Mouse (Mus musculus) Muller cell, postnatal 12 days (primary cell): ENCODE data around the gene Nrn1.
A peak's percentile ranks its signal among the peaks of the same experiment; 100 is the strongest.

Experiments
- DNase-seq: peaks from one replicate; pipeline ENCODE4 v3.0.0-alpha.2; 2015; ENCODE audit errors: inconsistent ontology term

Nrn1 gene

GRCm38 (mm10) chr13:36724533-36725470, 10.1 kb downstream of the Nrn1 start:
- DNase-seq: no peak

GRCm38 (mm10) chr13:36723726-36724300, 11.1 kb downstream of the Nrn1 start:
- DNase-seq: no peak

DNA sequence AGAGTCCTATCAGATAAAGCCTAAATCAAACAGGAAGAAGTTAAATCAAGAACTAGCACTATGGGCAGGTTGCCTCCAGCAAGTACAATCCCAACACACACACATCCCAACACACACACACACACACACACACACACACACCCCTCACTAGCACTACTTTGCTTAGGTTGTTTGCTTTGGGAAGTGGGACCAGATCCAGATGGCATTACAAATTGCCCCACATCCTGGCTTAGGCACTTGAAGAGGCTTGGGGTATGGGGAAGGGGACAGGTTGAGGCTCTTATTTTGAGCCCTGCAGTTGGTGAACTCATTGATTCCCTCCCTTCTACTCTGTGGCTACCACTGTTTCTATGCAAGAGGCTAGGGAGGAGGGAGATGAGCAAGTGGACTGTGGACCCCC, 12.6 kb downstream of the Nrn1 start:
- no peak for DNase-seq

DNA sequence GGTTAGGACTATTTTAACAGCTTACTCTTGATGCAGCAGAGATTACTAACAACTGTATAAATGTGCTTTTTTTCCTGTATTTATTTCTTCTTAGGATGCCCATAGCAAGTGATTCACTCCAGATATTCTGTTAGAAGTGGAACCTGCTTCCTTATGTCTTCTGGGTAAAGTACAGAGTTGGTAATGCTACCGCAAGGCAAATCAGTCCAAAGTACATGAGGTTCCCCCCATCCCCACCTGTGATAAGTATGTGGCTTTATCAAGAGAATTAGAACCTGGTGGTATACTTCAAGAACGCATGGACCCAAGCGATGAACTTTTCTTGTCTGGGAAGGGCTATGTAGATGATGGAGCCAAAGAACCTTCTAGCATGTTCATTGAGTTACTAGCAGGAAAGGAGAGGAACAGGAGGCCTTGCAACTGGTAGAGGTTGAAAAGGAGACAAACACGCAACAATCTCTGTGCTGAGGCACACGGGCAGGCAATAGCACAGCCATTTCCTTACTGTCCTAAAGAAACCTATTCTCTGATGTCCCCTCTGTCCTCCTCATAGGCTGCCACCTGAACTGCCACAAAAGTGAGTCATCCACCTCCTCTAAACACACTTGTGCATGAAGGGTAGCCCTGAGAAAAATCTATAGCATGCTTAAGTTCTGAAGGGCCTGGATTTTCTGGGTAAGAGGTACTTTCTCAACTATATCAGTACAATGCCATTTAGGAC, 14.5 kb downstream of the Nrn1 start:
- DNase-seq: no peak

- no peak for DNase-seq
Measured at GRCm38 (mm10) chr13:36717376-36717775, 17.6 kb downstream of the Nrn1 start.

DNA sequence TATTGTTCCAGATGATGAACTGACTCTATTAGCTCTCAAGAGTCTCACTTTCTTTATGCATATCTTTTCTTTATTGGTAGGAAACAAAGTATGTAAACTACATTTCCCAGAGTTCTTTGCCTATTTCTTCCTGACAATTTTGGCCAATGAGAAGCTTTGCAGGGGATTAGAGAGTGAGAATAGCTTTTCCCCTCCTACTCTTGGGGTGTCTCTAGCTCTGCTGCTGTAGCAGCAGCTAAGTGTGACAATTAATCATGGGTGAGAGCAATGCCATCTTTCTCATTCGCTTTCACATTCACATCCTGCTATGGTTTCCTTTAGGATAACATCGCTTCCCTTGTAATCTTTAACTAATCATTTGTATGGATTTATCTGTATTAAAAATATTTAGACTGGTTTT, 18.2 kb downstream of the Nrn1 start:
- no peak for DNase-seq

DNA sequence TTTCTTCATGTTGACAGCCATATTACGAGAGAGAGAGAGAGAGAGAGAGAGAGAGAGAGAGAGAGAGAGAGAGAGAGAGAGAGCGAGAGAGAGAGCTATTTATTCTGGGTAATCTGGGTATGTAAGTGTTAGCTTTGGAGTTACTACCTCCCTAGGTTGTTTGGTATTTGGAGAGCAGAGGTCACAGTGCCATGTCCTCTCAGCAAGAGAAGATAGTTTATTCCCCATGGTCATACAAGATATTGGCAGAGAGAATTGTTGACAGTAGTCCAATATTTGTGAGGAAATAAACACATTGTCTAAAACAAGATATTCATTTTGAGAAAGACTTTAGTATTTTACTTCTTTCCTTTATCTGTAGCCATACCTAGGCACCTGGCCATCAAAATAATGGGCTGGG, 20.8 kb downstream of the Nrn1 start:
- DNase-seq: no peak

DNA sequence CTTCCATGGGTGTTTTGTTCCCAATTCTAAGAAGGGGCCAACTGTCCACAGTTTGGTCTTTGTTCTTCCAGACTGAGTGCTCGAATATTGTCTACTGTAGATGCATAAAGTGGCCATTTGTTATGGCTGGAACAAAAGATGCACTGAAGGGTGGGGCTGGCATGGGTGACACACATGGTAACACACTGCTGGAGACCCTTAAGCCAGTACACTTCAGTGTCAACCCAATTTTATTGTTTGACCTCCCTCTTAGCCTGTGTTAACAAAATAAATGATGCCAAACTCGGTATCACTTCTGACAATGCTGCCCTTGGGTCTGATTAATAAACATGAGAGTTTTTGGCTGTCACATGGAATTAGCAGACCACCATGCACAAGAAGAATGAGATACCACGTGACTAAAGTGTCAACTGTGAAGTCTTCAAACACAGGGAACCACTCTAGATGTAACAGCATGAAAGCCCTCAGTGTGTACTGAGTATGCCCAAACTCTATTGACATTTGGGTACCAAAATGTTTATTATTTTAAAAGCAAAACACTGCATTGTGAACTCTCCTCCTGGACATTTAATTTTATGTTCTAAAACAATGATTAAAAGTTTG, 27.7 kb downstream of the Nrn1 start:
- no peak for DNase-seq

DNA sequence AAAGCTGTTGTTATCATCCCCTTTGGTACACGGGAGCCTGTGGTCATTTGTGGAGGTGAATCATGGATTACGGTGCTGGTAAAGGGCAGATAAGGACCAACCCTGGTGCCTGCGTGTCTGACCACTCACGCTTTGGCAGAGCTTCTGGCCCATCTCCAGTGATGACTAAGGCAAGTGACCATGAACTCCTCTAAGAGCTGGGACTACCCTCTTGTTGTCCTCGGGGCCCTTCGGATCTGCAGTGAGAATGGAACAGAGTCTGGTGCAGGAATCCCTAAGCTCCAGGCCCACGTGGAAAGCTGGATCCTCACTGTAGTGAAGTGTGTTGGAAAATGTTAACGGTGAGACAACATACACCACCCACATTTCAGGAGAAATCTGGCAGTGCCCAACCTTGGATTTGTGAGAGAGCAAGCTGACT, 38.6 kb downstream of the Nrn1 start:
- peak; percentile 54 for DNase-seq

GRCm38 (mm10) chr13:36695516-36696201, 39.3 kb downstream of the Nrn1 start:
- peak; percentile 6 for DNase-seq

DNA sequence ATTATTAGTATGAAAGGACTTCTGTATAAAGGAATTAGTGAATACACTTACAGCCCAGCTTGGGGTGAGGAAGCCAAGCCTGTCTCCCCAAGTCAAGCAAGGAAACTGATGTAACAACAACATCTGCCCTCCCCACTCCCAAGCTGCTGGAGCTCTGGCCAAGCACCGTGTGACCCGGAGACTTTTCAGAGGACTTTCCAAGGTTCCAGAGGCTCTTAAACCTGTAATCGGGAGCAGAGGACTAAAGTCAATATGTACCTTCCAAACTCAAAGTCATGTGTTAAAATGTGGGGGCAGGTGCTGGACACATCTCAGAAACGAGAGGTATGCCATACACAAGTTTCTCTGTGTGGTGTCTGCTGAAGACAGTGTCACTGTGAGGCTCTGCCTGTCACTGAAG, 51.4 kb downstream of the Nrn1 start:
- no peak for DNase-seq

GRCm38 (mm10) chr13:36680690-36681355, 54.1 kb downstream of the Nrn1 start:
- no peak for DNase-seq

DNA sequence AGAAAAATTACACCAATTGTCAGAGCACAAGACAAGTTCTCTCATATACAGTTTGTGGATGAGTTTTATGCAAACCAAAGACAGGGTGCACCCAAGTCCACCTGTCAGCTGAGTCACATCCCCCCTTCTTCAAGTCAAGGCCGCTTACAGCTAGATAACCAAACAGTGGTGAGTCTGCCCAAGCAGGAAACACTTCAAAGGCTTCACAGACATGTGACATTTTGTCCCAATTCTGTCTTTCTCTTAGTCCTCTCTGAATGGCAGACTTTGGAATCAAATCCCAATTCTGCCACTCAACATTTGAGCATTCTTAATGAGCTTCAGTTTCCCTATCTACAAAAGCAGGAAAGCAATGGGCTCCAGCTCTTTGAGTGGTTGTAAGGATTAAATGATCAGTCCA, 55.6 kb downstream of the Nrn1 start:
- no peak for DNase-seq
